Mouse (Mus musculus) heart, adult 11 months (tissue): Measurements from ENCODE around the gene Prkcb.

Experiments
- DNase-seq: peaks from one replicate; pipeline ENCODE4 v3.0.0; 2022

The Prkcb gene

GRCm38 (mm10) chr7:122409945-122410344, 121.4 kb downstream of the Prkcb start:
- no peak for DNase-seq

GRCm38 (mm10) chr7:122410873-122411272, 122.3 kb downstream of the Prkcb start:
- DNase-seq: no peak

- no peak for DNase-seq
Measured at GRCm38 (mm10) chr7:122413231-122413630, 124.7 kb downstream of the Prkcb start.

GRCm38 (mm10) chr7:122414146-122414545, 125.6 kb downstream of the Prkcb start:
- DNase-seq: no peak

GRCm38 (mm10) chr7:122414608-122415007, 126.1 kb downstream of the Prkcb start:
- no peak for DNase-seq

GRCm38 (mm10) chr7:122415387-122415786, 126.8 kb downstream of the Prkcb start:
- no peak for DNase-seq

GRCm38 (mm10) chr7:122415904-122416303, 127.4 kb downstream of the Prkcb start:
- no peak for DNase-seq

GRCm38 (mm10) chr7:122418551-122418950, 130.0 kb downstream of the Prkcb start:
- DNase-seq: no peak

GRCm38 (mm10) chr7:122423816-122424215, 135.3 kb downstream of the Prkcb start:
- no peak for DNase-seq

GRCm38 (mm10) chr7:122429134-122429533, 140.6 kb downstream of the Prkcb start:
- no peak for DNase-seq

GRCm38 (mm10) chr7:122432401-122432800, 143.8 kb downstream of the Prkcb start:
- DNase-seq: no peak

- no peak for DNase-seq
Measured at GRCm38 (mm10) chr7:122433377-122433776, 144.8 kb downstream of the Prkcb start.

- no peak for DNase-seq
Measured at GRCm38 (mm10) chr7:122434941-122435340, 146.4 kb downstream of the Prkcb start.

GRCm38 (mm10) chr7:122435561-122435960, 147.0 kb downstream of the Prkcb start:
- no peak for DNase-seq

GRCm38 (mm10) chr7:122437390-122437789, 148.8 kb downstream of the Prkcb start:
- no peak for DNase-seq

GRCm38 (mm10) chr7:122445056-122445455, 156.5 kb downstream of the Prkcb start:
- DNase-seq: no peak

- DNase-seq: no peak
Measured at GRCm38 (mm10) chr7:122452671-122453070, 164.1 kb downstream of the Prkcb start.

- peak; percentile 92 for DNase-seq
Measured at GRCm38 (mm10) chr7:122459203-122459965, 170.8 kb downstream of the Prkcb start.

- DNase-seq: no peak
Measured at GRCm38 (mm10) chr7:122460020-122460419, 171.5 kb downstream of the Prkcb start.

GRCm38 (mm10) chr7:122465823-122466549, 177.4 kb downstream of the Prkcb start:
- no peak for DNase-seq

- DNase-seq: no peak
Measured at GRCm38 (mm10) chr7:122466722-122467121, 178.2 kb downstream of the Prkcb start.

GRCm38 (mm10) chr7:122467831-122468230, 179.3 kb downstream of the Prkcb start:
- no peak for DNase-seq

GRCm38 (mm10) chr7:122470370-122471280, 182.1 kb downstream of the Prkcb start:
- peak; percentile 93 for DNase-seq
